Mouse (Mus musculus) liver, embryonic 14.5 days (tissue): ENCODE measurements around the gene Letm1. TPM values are rescaled to one million over a fixed set of nuclear protein-coding genes. Genes with fewer than 3 reads are reported as not detected.

Experiments
- ATAC-seq: fragments of 200-750 bp; cut with Nextera tagmentation; 2 replicates; pipeline ENCODE4 v1.8.0; 2017; ENCODE audit warnings: moderate number of reproducible peaks, mild to moderate bottlenecking, moderate library complexity; ENCODE audit not compliant: insufficient read depth
- DNase-seq, 3 experiments: peaks; one replicate each; pipeline ENCODE4 v3.0.0-alpha.2; 2012 to 2013; ENCODE audit warnings: low read depth in 3 of 3, low spot score in 3 of 3
- H3K27ac ChIP-seq: fragments of 300-500 bp; sonication (generic); 2 replicates; pipeline ENCODE4 v1.5.1; 2014; ENCODE audit warnings: moderate library complexity, mild to moderate bottlenecking, control low read depth, inconsistent platforms
- H3K27me3 ChIP-seq: fragments of 300-500 bp; sonication (generic); 2 replicates; pipeline ENCODE4 v1.6.1; 2014; ENCODE audit warnings: mild to moderate bottlenecking, low read length, moderate library complexity; ENCODE audit not compliant: control insufficient read depth, insufficient read depth
- H3K36me3 ChIP-seq: fragments of 300-500 bp; sonication (generic); replicated peaks from 2 replicates; pipeline ENCODE4 v1.6.1; 2014; ENCODE audit warnings: low read depth; ENCODE audit not compliant: control insufficient read depth, insufficient read depth
- H3K4me1 ChIP-seq, 2 experiments: fragments of 200-500 bp in 1 of 2; fragments of 300-500 bp in 1 of 2; sonication (generic) in 1 of 2; replicated peaks; 2 replicates each; pipeline ENCODE4 v1.6.1; 2012 to 2014; ENCODE audit warnings: antibody characterized with exemption in 1 of 2, inconsistent platforms in 1 of 2, low read length in 1 of 2; ENCODE audit not compliant: control insufficient read depth in 2 of 2, insufficient read depth in 2 of 2
- H3K4me2 ChIP-seq: fragments of 300-500 bp; sonication (generic); 2 replicates; pipeline ENCODE4 v1.6.1; 2014; ENCODE audit warnings: low read depth, mild to moderate bottlenecking, control low read depth, moderate library complexity
- H3K4me3 ChIP-seq, 2 experiments: fragments of 200-500 bp in 1 of 2; fragments of 300-500 bp in 1 of 2; sonication (generic) in 1 of 2; 2 replicates each; pipeline ENCODE4 v1.5.1; 2012 to 2014; ENCODE audit warnings: low read depth in 2 of 2, low read length in 2 of 2, mild to moderate bottlenecking in 2 of 2, control low read depth in 1 of 2, inconsistent platforms in 1 of 2, moderate library complexity in 1 of 2; ENCODE audit not compliant: insufficient read depth in 1 of 2
- H3K9ac ChIP-seq: fragments of 300-500 bp; sonication (generic); replicated peaks from 2 replicates; pipeline ENCODE4 v1.6.1; 2014; ENCODE audit warnings: mild to moderate bottlenecking, control low read depth, moderate library complexity
- H3K9me3 ChIP-seq: fragments of 300-500 bp; sonication (generic); 2 replicates; pipeline ENCODE4 v1.6.1; 2016; ENCODE audit warnings: low read length, mixed read lengths; ENCODE audit not compliant: control insufficient read depth
- CTCF ChIP-seq: IDR thresholded peaks from 2 replicates; pipeline ENCODE4 v1.5.1; 2016; ENCODE audit warnings: antibody characterized with exemption, low read depth, control low read depth
- EP300 ChIP-seq: IDR thresholded peaks from 2 replicates; pipeline ENCODE4 v1.6.1; 2016; ENCODE audit warnings: antibody characterized with exemption, low read depth
- WGBS: fragments of 180-500 bp; shearing (Covaris S2); extraction: QIAGEN DNeasy Blood & Tissue Kit; methylation state at CpG from one replicate; pipeline ENCODE4 v1.1.7; 2014; ENCODE audit not compliant: insufficient replicate concordance; 5-methylcytosine and 5-hydroxymethylcytosine counted together
- polyA plus RNA-seq, 2 experiments: library from polyadenylated mRNA; depleted of rRNA in 1 of 2; stranded (reverse) in 1 of 2; unstranded in 1 of 2; fragments of >200 nt; fragmentation: Nextera tagmentation in 1 of 2; extraction: Ambion mirVana in 1 of 2; gene quantifications; 2 replicates each; pipeline versions ENCODE4 v1.2.1 to v1.2.3; 2012 to 2014

The Letm1 gene
- polyA plus RNA-seq, 2 experiments: 7.9 to 13.4 TPM

GRCm38 (mm10) chr5:33822456-33822855 lies 39.8 kb upstream of the Letm1 start:
- Histone ChIP-seq H3K4me2 (peak overlapping the region; percentile 99), H3K36me3 (peaks cover 8% of the 10 kb centered on the region; the same call in 1 of the 2 replicates), H3K27me3 (no peaks in the 10 kb centered on the region), H3K27ac (no peak overlapping the region), H3K9ac (peak overlapping the region; percentile 62), H3K4me1 (peaks cover 11 to 16% of the 10 kb centered on the region in 2 experiments), H3K4me3 (peak overlapping the region in 1 of 2 experiments; percentile 96; a peak in 2 of 4 replicates), H3K9me3 (no peaks in the 10 kb centered on the region)
- no peak for ATAC-seq
- no peak for TF ChIP-seq CTCF
- TF ChIP-seq EP300: no peak
- no peak for DNase-seq
- WGBS: 40% methylated on average over 3 of the region's 3 CpGs

GRCm38 (mm10) chr5:33821901-33822427 lies 39.3 kb upstream of the Letm1 start:
- peaks cover 4% of the 10 kb centered on the region; the same call in 1 of the 2 replicates for H3K36me3 ChIP-seq
- H3K9me3 ChIP-seq: no peaks in the 10 kb centered on the region
- no peaks in the 10 kb centered on the region for H3K27me3 ChIP-seq
- WGBS: 37% methylated on average over 2 of the region's 2 CpGs
- TF ChIP-seq CTCF (no peak), EP300 (no peak)
- peak overlapping the region; percentile 62 for H3K9ac ChIP-seq
- H3K4me1 ChIP-seq: peaks cover 13 to 20% of the 10 kb centered on the region in 2 experiments
- DNase-seq (no peak), ATAC-seq (no peak)
- peak overlapping the region; percentile 99 for H3K4me2 ChIP-seq
- H3K27ac ChIP-seq: no peak overlapping the region
- peak overlapping the region; percentile 96 to 99 for H3K4me3 ChIP-seq

GRCm38 (mm10) chr5:33820733-33821621 lies 38.4 kb upstream of the Letm1 start:
- Histone ChIP-seq H3K9me3 (no peaks in the 10 kb centered on the region), H3K4me2 (peak overlapping the region; percentile 99), H3K4me1 (peaks cover 22 to 30% of the 10 kb centered on the region in 2 experiments), H3K36me3 (peaks cover 3% of the 10 kb centered on the region; the same call in 1 of the 2 replicates), H3K27ac (peak overlapping the region; percentile 38), H3K27me3 (no peaks in the 10 kb centered on the region), H3K9ac (peak overlapping the region; percentile 99), H3K4me3 (peak overlapping the region; percentile 96 to 99)
- ATAC-seq (peak; percentile 55), DNase-seq (peak in 2 of 3 experiments; percentile 44)
- under 1% methylated on average over 119 of the region's 121 CpGs for WGBS
- TF ChIP-seq CTCF: no peak
- TF ChIP-seq EP300: no peak

GRCm38 (mm10) chr5:33819876-33820732 lies 37.5 kb upstream of the Letm1 start, which contains the start of gene Nsd2:
Gene Nsd2, plus strand, starts transcription at chr5:33820725.
- peak; percentile 88 for ATAC-seq
- Histone ChIP-seq H3K9me3 (no peaks in the 10 kb centered on the region), H3K27ac (peak within 1 kb of the TSS; percentile 59), H3K4me1 (peaks cover 24 to 31% of the 10 kb centered on the region in 2 experiments), H3K4me3 (peak within 1 kb of the TSS; percentile 96 to 99), H3K9ac (peak within 1 kb of the TSS; percentile 99), H3K27me3 (no peaks in the 10 kb centered on the region), H3K36me3 (no peaks in the 10 kb centered on the region; the same call in 1 of the 2 replicates), H3K4me2 (peak within 1 kb of the TSS; percentile 99)
- TF ChIP-seq EP300 (no peak), CTCF (no peak)
- peak; percentile 74 to 80 (median 78) for DNase-seq
- under 1% methylated on average over 102 of the region's 136 CpGs for WGBS
